Mouse (Mus musculus): Measurements from ENCODE around the gene Slc25a45. TPM values are rescaled to one million over a fixed set of nuclear protein-coding genes. Genes with fewer than 3 reads are reported as not detected.

The Slc25a45 gene
- polyA plus RNA-seq, 1 experiment = 241 TPM

GRCm38 (mm10) chr19:5893282-5894001 lies 15.8 kb downstream of the Slc25a45 start:
- H3K27me3 ChIP-seq (ENCODE audit: control insufficient read depth, insufficient read depth, low read length) = no peaks in the 10 kb centered on the region
- peaks cover 13% of the 10 kb centered on the region for H3K36me3 ChIP-seq (ENCODE audit: control insufficient read depth, insufficient read depth, low read length)
- 12% methylated on average over 28 of the region's 31 CpGs for WGBS
- H3K4me1 ChIP-seq (ENCODE audit: control insufficient read depth, insufficient read depth, insufficient read length, low read length) = peaks cover 9% of the 10 kb centered on the region
- peak overlapping the region; percentile 72 for H3K4me3 ChIP-seq (ENCODE audit: low read depth, low read length)
- H3K27ac ChIP-seq (ENCODE audit: insufficient read depth, low read depth, low read length) = no peak overlapping the region
- TF ChIP-seq POLR2A (IDR thresholded peaks at IDR 0.05; ENCODE audit: low read depth, low read length) (no peak), CTCF (IDR thresholded peaks at IDR 0.05; ENCODE audit: extremely low read depth, insufficient read length, insufficient replicate concordance, low read depth, low read length) (no peak)

- Histone ChIP-seq H3K36me3 (ENCODE audit: control insufficient read depth, insufficient read depth, low read length) (peaks cover 17% of the 10 kb centered on the region), H3K4me3 (ENCODE audit: low read depth, low read length) (peak within 1 kb of the TSS; percentile 72), H3K4me1 (ENCODE audit: control insufficient read depth, insufficient read depth, insufficient read length, low read length) (peaks cover 7% of the 10 kb centered on the region), H3K27me3 (ENCODE audit: control insufficient read depth, insufficient read depth, low read length) (no peaks in the 10 kb centered on the region), H3K27ac (ENCODE audit: insufficient read depth, low read depth, low read length) (no peak within 1 kb of the TSS)
- WGBS = 2% methylated on average over 36 of the region's 36 CpGs
- no peak for TF ChIP-seq CTCF (IDR thresholded peaks at IDR 0.05; ENCODE audit: extremely low read depth, insufficient read length, insufficient replicate concordance, low read depth, low read length)
- TF ChIP-seq POLR2A (IDR thresholded peaks at IDR 0.05; ENCODE audit: low read depth, low read length) = peak; percentile 80
These were observed 16.5 kb downstream of the Slc25a45 start, which contains the start of gene Tigd3 for GRCm38 (mm10) chr19:5894002-5894678. Gene Tigd3, minus strand, starts transcription at chr19:5894149.

GRCm38 (mm10) chr19:5907275-5907674 lies 29.7 kb downstream of the Slc25a45 start:
- Histone ChIP-seq H3K27ac (ENCODE audit: insufficient read depth, low read depth, low read length) (no peak overlapping the region), H3K4me3 (ENCODE audit: low read depth, low read length) (no peak overlapping the region), H3K36me3 (ENCODE audit: control insufficient read depth, insufficient read depth, low read length) (peaks cover 47% of the 10 kb centered on the region), H3K27me3 (ENCODE audit: control insufficient read depth, insufficient read depth, low read length) (no peaks in the 10 kb centered on the region), H3K4me1 (ENCODE audit: control insufficient read depth, insufficient read depth, insufficient read length, low read length) (peaks cover 10% of the 10 kb centered on the region; the same call in 1 of the 2 replicates)
- 67% methylated on average over 3 of the region's 3 CpGs for WGBS
- TF ChIP-seq POLR2A (IDR thresholded peaks at IDR 0.05; ENCODE audit: low read depth, low read length) = no peak
- no peak for TF ChIP-seq CTCF (IDR thresholded peaks at IDR 0.05; ENCODE audit: extremely low read depth, insufficient read length, insufficient replicate concordance, low read depth, low read length)

DNA sequence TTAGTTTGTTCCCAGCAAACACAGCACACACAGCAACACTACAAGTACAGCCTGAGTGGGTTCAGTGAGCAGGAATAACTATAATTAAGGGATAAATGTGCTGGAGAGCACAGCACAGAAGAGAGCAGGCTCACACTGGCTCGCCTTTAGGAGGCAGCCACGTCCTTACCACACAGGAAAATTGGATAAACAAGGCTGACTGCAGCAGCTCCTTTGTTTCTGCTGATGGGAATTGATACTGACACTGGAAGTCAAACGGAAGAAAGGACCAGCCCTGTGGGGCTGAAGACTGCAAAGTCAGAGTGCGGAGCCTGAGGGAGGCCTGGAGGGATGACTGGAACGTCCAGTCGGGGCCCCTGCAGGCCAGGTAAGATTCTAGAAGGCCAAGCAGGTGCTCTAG lies 32.6 kb downstream of the Slc25a45 start:
- TF ChIP-seq CTCF (IDR thresholded peaks at IDR 0.05; ENCODE audit: extremely low read depth, insufficient read length, insufficient replicate concordance, low read depth, low read length) (no peak), POLR2A (IDR thresholded peaks at IDR 0.05; ENCODE audit: low read depth, low read length) (no peak)
- H3K4me1 ChIP-seq (ENCODE audit: control insufficient read depth, insufficient read depth, insufficient read length, low read length) = peaks cover 12% of the 10 kb centered on the region; the same call in 1 of the 2 replicates
- H3K27me3 ChIP-seq (ENCODE audit: control insufficient read depth, insufficient read depth, low read length) = no peaks in the 10 kb centered on the region
- peaks cover 17% of the 10 kb centered on the region for H3K36me3 ChIP-seq (ENCODE audit: control insufficient read depth, insufficient read depth, low read length)
- no peak overlapping the region for H3K27ac ChIP-seq (ENCODE audit: insufficient read depth, low read depth, low read length)
- 50% methylated on average over 6 of the region's 6 CpGs for WGBS
- H3K4me3 ChIP-seq (ENCODE audit: low read depth, low read length) = no peak overlapping the region

- 1% methylated on average over 14 of the region's 14 CpGs for WGBS
- H3K36me3 ChIP-seq (ENCODE audit: control insufficient read depth, insufficient read depth, low read length) = peaks cover 6% of the 10 kb centered on the region
- TF ChIP-seq POLR2A (IDR thresholded peaks at IDR 0.05; ENCODE audit: low read depth, low read length) (no peak), CTCF (IDR thresholded peaks at IDR 0.05; ENCODE audit: extremely low read depth, insufficient read length, insufficient replicate concordance, low read depth, low read length) (no peak)
These were observed 34.0 kb downstream of the Slc25a45 start for GRCm38 (mm10) chr19:5911430-5912102.

DNA sequence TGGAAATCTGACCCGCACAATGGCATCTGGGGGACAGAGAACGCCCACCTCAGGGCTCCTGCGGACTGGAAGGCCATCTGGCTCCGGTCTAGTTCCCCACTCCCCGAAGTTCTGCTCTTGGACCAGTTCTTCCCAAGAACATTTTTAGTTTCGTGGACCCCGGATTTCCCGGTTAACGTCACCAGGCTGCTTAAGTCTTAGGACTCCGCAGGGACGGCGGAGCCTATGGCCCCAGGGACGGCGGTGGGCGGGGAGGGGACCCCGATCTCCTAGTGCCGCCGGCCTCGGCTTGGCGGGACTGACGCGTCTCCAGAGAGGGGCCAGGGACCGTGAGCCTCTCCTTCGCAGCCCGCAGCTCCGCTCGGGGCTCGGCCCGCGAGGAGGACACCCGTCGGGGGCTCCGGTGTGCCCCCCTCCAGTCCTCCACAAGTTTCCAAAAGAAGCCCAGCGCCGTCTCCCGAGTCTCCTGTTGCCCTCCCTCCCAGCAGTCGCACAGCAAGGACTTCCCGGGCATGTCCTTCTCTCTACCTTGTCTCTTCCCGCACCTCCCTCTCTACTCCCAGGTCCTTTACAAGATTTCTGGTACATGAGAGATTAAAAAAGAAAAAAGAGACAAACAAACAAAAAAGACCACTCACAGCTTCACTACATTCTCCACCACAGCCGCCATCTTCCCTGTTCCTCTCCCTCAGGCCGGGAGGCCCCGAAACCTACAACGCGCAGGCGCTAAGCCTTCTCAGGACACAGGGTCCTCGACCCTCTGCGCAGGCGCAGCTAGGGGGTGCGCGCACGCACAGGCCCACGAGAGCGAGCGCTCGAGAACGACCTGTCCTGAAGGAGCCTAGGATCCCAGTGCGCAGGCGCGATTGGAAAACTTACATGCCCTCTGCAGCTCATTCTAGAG lies 34.7 kb downstream of the Slc25a45 start:
- under 1% methylated on average over 59 of the region's 59 CpGs for WGBS
- H3K36me3 ChIP-seq (ENCODE audit: control insufficient read depth, insufficient read depth, low read length) = peaks cover 6% of the 10 kb centered on the region
- TF ChIP-seq POLR2A (IDR thresholded peaks at IDR 0.05; ENCODE audit: low read depth, low read length) (peak; percentile 87; the same call in 1 of the 2 replicates), CTCF (IDR thresholded peaks at IDR 0.05; ENCODE audit: extremely low read depth, insufficient read length, insufficient replicate concordance, low read depth, low read length) (no peak)
- H3K4me3 ChIP-seq (ENCODE audit: low read depth, low read length) = peak overlapping the region; percentile 91
- peak overlapping the region; percentile 71 for H3K27ac ChIP-seq (ENCODE audit: insufficient read depth, low read depth, low read length)
- no peaks in the 10 kb centered on the region for H3K27me3 ChIP-seq (ENCODE audit: control insufficient read depth, insufficient read depth, low read length)
- H3K4me1 ChIP-seq (ENCODE audit: control insufficient read depth, insufficient read depth, insufficient read length, low read length) = peaks cover 12% of the 10 kb centered on the region; the same call in 1 of the 2 replicates

More at GRCm38 (mm10) chr19:5911430-5912102, 34.0 kb downstream of the Slc25a45 start:
- Histone ChIP-seq H3K4me3 (ENCODE audit: low read depth, low read length) (peak overlapping the region; percentile 91), H3K4me1 (ENCODE audit: control insufficient read depth, insufficient read depth, insufficient read length, low read length) (peaks cover 12% of the 10 kb centered on the region; the same call in 1 of the 2 replicates), H3K27me3 (ENCODE audit: control insufficient read depth, insufficient read depth, low read length) (no peaks in the 10 kb centered on the region), H3K27ac (ENCODE audit: insufficient read depth, low read depth, low read length) (peak overlapping the region; percentile 67; the same call in 1 of the 2 replicates)
